Mouse (Mus musculus): ENCODE measurements around the gene Dguok. TPM values are rescaled to one million over a fixed set of nuclear protein-coding genes. Genes with fewer than 3 reads are reported as not detected.

The Dguok gene
- total RNA-seq, 2 experiments from 2014 or later: 34.4 to 39.1 TPM

GRCm38 (mm10) chr6:83500462-83500861 is 6.3 kb downstream of the Dguok start:
- no peak for ATAC-seq (ENCODE audit: poor library complexity, severe bottlenecking)

GRCm38 (mm10) chr6:83499078-83499477 is 7.7 kb downstream of the Dguok start:
- no peak for ATAC-seq (ENCODE audit: poor library complexity, severe bottlenecking)

- ATAC-seq (ENCODE audit: poor library complexity, severe bottlenecking): no peak
Measured at GRCm38 (mm10) chr6:83496753-83497710, 9.7 kb downstream of the Dguok start.

- no peak for ATAC-seq (ENCODE audit: poor library complexity, severe bottlenecking)
Measured at GRCm38 (mm10) chr6:83496009-83496752, 10.6 kb downstream of the Dguok start.

GRCm38 (mm10) chr6:83490622-83491021 is 16.1 kb downstream of the Dguok start:
- ATAC-seq (ENCODE audit: poor library complexity, severe bottlenecking): no peak

GRCm38 (mm10) chr6:83488200-83488599 is 18.6 kb downstream of the Dguok start:
- no peak for ATAC-seq (ENCODE audit: poor library complexity, severe bottlenecking)

- ATAC-seq (ENCODE audit: poor library complexity, severe bottlenecking): no peak
Measured at GRCm38 (mm10) chr6:83487298-83487697, 19.5 kb downstream of the Dguok start.

- no peak for ATAC-seq (ENCODE audit: poor library complexity, severe bottlenecking)
Measured at GRCm38 (mm10) chr6:83485854-83486253, 20.9 kb downstream of the Dguok start.

GRCm38 (mm10) chr6:83483776-83484175 is 23.0 kb downstream of the Dguok start:
- ATAC-seq (ENCODE audit: poor library complexity, severe bottlenecking): no peak

- peak; percentile 92 for ATAC-seq (ENCODE audit: poor library complexity, severe bottlenecking)
Measured at GRCm38 (mm10) chr6:83482418-83483085, 24.2 kb downstream of the Dguok start.

GRCm38 (mm10) chr6:83480019-83480655 is 26.6 kb downstream of the Dguok start:
- no peak for ATAC-seq (ENCODE audit: poor library complexity, severe bottlenecking)

GRCm38 (mm10) chr6:83479193-83479592 is 27.6 kb downstream of the Dguok start:
- ATAC-seq (ENCODE audit: poor library complexity, severe bottlenecking): no peak

- ATAC-seq (ENCODE audit: poor library complexity, severe bottlenecking): no peak
Measured at GRCm38 (mm10) chr6:83478628-83479027, 28.1 kb downstream of the Dguok start.

GRCm38 (mm10) chr6:83478217-83478616 is 28.6 kb downstream of the Dguok start:
- no peak for ATAC-seq (ENCODE audit: poor library complexity, severe bottlenecking)

GRCm38 (mm10) chr6:83475431-83475830 is 31.3 kb downstream of the Dguok start:
- ATAC-seq (ENCODE audit: poor library complexity, severe bottlenecking): no peak

- ATAC-seq (ENCODE audit: poor library complexity, severe bottlenecking): peak; percentile 38; the same call in 1 of the 2 replicates
Measured at GRCm38 (mm10) chr6:83473240-83473639, 33.5 kb downstream of the Dguok start.

GRCm38 (mm10) chr6:83471739-83472138 is 35.0 kb downstream of the Dguok start:
- ATAC-seq (ENCODE audit: poor library complexity, severe bottlenecking): no peak

- no peak for ATAC-seq (ENCODE audit: poor library complexity, severe bottlenecking)
Measured at GRCm38 (mm10) chr6:83464011-83464410, 42.8 kb downstream of the Dguok start.

- no peak for ATAC-seq (ENCODE audit: poor library complexity, severe bottlenecking)
Measured at GRCm38 (mm10) chr6:83459034-83459644, 47.6 kb downstream of the Dguok start, which contains the start of gene Tet3. Gene Tet3, minus strand, starts transcription at chr6:83459084.

All from megakaryocyte, adult 5-6 weeks (primary cell).